Mouse (Mus musculus): Measurements from ENCODE around the gene Zfp819. TPM values are rescaled to one million over a fixed set of nuclear protein-coding genes. Genes with fewer than 3 reads are reported as not detected.

Gene Zfp819
- polyA plus RNA-seq, 1 experiment = 0.06 TPM

Other genes with a start within 250 kb of the Zfp819 start
- gene Siglecg, start 199.0 kb upstream of the Zfp819 start, polyA plus RNA-seq (2012; rRNA removed) = 279 and 393 TPM in 2 replicates
- gene Lim2, start 179.5 kb upstream of the Zfp819 start, polyA plus RNA-seq (2012; rRNA removed) = 0.12 and 0.18 TPM in 2 replicates
- 97.1 and 102 TPM in 2 replicates for gene Nkg7, start 170.1 kb upstream of the Zfp819 start, polyA plus RNA-seq (2012; rRNA removed)
- 0.26 TPM in 1 of 2 replicates, not detected in the other for gene Cldnd2, start 166.4 kb upstream of the Zfp819 start, polyA plus RNA-seq (2012; rRNA removed)
- 37.8 and 39.1 TPM in 2 replicates for gene Etfb, start 163.1 kb upstream of the Zfp819 start, polyA plus RNA-seq (2012; rRNA removed)
- gene Gm45233, start 163.0 kb upstream of the Zfp819 start, polyA plus RNA-seq (2012; rRNA removed) = not detected in 2 replicates
- gene Vsig10l, start 144.0 kb upstream of the Zfp819 start, polyA plus RNA-seq (2012; rRNA removed) = 3.8 and 4.8 TPM in 2 replicates
- gene Iglon5, start 117.1 kb upstream of the Zfp819 start, polyA plus RNA-seq (2012; rRNA removed) = 0.23 and 0.25 TPM in 2 replicates
- gene 4931406B18Rik, start 101.2 kb upstream of the Zfp819 start, polyA plus RNA-seq (2012; rRNA removed) = not detected in 2 replicates
- gene Cd33, start 62.7 kb upstream of the Zfp819 start, polyA plus RNA-seq (2012; rRNA removed) = 16.0 and 19.2 TPM in 2 replicates
- gene Zfp658, start 44.9 kb upstream of the Zfp819 start, polyA plus RNA-seq (2012; rRNA removed) = 1.4 and 1.6 TPM in 2 replicates
- gene Zfp719, start 27.6 kb upstream of the Zfp819 start, polyA plus RNA-seq (2012; rRNA removed) = 0.78 and 1.5 TPM in 2 replicates
- gene Ceacam18, start 27.5 kb downstream of the Zfp819 start, polyA plus RNA-seq (2012; rRNA removed) = not detected in 2 replicates
- 23.3 and 25.6 TPM in 2 replicates for gene Siglece, start 53.0 kb downstream of the Zfp819 start, polyA plus RNA-seq (2012; rRNA removed)
- 8.9 and 11.4 TPM in 2 replicates for gene Ctu1, start 64.8 kb downstream of the Zfp819 start, polyA plus RNA-seq (2012; rRNA removed)
- gene Klk14, start 83.2 kb downstream of the Zfp819 start, polyA plus RNA-seq (2012; rRNA removed) = not detected in 2 replicates
- 0.04 TPM in 1 of 2 replicates, not detected in the other for gene Klk13, start 105.4 kb downstream of the Zfp819 start, polyA plus RNA-seq (2012; rRNA removed)
- gene Klk12, start 161.7 kb downstream of the Zfp819 start, polyA plus RNA-seq (2012; rRNA removed) = not detected in 2 replicates
- gene Klk11, start 167.4 kb downstream of the Zfp819 start, polyA plus RNA-seq (2012; rRNA removed) = not detected in 2 replicates
- gene Klk10, start 173.9 kb downstream of the Zfp819 start, polyA plus RNA-seq (2012; rRNA removed) = 0.16 TPM in 1 of 2 replicates, not detected in the other
- gene Klk9, start 184.7 kb downstream of the Zfp819 start, polyA plus RNA-seq (2012; rRNA removed) = not detected in 2 replicates
- 12.3 and 13.5 TPM in 2 replicates for gene Klk8, start 190.4 kb downstream of the Zfp819 start, polyA plus RNA-seq (2012; rRNA removed)
- gene Klk7, start 204.1 kb downstream of the Zfp819 start, polyA plus RNA-seq (2012; rRNA removed) = not detected in 2 replicates
- not detected in 2 replicates for gene Klk6, start 217.3 kb downstream of the Zfp819 start, polyA plus RNA-seq (2012; rRNA removed)
- gene Klk5, start 234.8 kb downstream of the Zfp819 start, polyA plus RNA-seq (2012; rRNA removed) = not detected in 2 replicates

Measured in spleen, adult 2 months (tissue).